Mouse (Mus musculus): Measurements from ENCODE around the gene Nelfcd. TPM values are rescaled to one million over a fixed set of nuclear protein-coding genes. Genes with fewer than 3 reads are reported as not detected.
A peak's percentile ranks its signal among the peaks of the same experiment; 100 is the strongest.

Nelfcd gene
- total RNA-seq, 4 experiments from 2014 or later = 27.3 to 28.7 (median 28.4) TPM

GRCm38 (mm10) chr2:174436916-174437696 is 21.5 kb downstream of the Nelfcd start:
- DNase-seq (ENCODE audit: low spot score) = no peak

- DNase-seq (ENCODE audit: low spot score) = peak; percentile 33
These were observed 22.0 kb downstream of the Nelfcd start for GRCm38 (mm10) chr2:174437697-174437982.

- DNase-seq (ENCODE audit: low spot score) = no peak
These were observed 22.6 kb downstream of the Nelfcd start for GRCm38 (mm10) chr2:174438181-174438580.

- peak; percentile 58 for DNase-seq (ENCODE audit: low spot score)
These were observed 23.3 kb downstream of the Nelfcd start, which contains the start of gene Ctsz for GRCm38 (mm10) chr2:174438737-174439449. Ctsz (minus strand) TSS chr2:174439039.

GRCm38 (mm10) chr2:174439450-174439838 is 23.8 kb downstream of the Nelfcd start:
- DNase-seq (ENCODE audit: low spot score) = no peak

GRCm38 (mm10) chr2:174439961-174440360 is 24.4 kb downstream of the Nelfcd start:
- DNase-seq (ENCODE audit: low spot score) = no peak

- no peak for DNase-seq (ENCODE audit: low spot score)
These were observed 26.3 kb downstream of the Nelfcd start for GRCm38 (mm10) chr2:174441898-174442297.

GRCm38 (mm10) chr2:174442460-174442859 is 26.9 kb downstream of the Nelfcd start:
- DNase-seq (ENCODE audit: low spot score) = no peak

- DNase-seq (ENCODE audit: low spot score) = no peak
These were observed 27.4 kb downstream of the Nelfcd start for GRCm38 (mm10) chr2:174443046-174443445.

- no peak for DNase-seq (ENCODE audit: low spot score)
These were observed 28.8 kb downstream of the Nelfcd start for GRCm38 (mm10) chr2:174444359-174444758.

GRCm38 (mm10) chr2:174445018-174445417 is 29.4 kb downstream of the Nelfcd start:
- DNase-seq (ENCODE audit: low spot score) = no peak

- DNase-seq (ENCODE audit: low spot score) = no peak
These were observed 30.9 kb downstream of the Nelfcd start for GRCm38 (mm10) chr2:174446492-174446891.

GRCm38 (mm10) chr2:174446905-174447304 is 31.3 kb downstream of the Nelfcd start:
- no peak for DNase-seq (ENCODE audit: low spot score)

GRCm38 (mm10) chr2:174448405-174448804 is 32.8 kb downstream of the Nelfcd start:
- no peak for DNase-seq (ENCODE audit: low spot score)

- no peak for DNase-seq (ENCODE audit: low spot score)
These were observed 34.7 kb downstream of the Nelfcd start, which contains the start of gene Tubb1 for GRCm38 (mm10) chr2:174450353-174450752. Tubb1 (plus strand) TSS chr2:174450695.

GRCm38 (mm10) chr2:174453681-174454080 is 38.1 kb downstream of the Nelfcd start:
- no peak for DNase-seq (ENCODE audit: low spot score)

GRCm38 (mm10) chr2:174459365-174459764 is 43.8 kb downstream of the Nelfcd start:
- no peak for DNase-seq (ENCODE audit: low spot score)

- DNase-seq (ENCODE audit: low spot score) = no peak
These were observed 47.8 kb downstream of the Nelfcd start for GRCm38 (mm10) chr2:174463370-174463769.

- peak; percentile 95 for DNase-seq (ENCODE audit: low spot score)
These were observed 48.4 kb downstream of the Nelfcd start, which contains the start of gene Atp5e for GRCm38 (mm10) chr2:174463789-174464523. Atp5e (minus strand) TSS chr2:174464105.

- no peak for DNase-seq (ENCODE audit: low spot score)
These were observed 54.7 kb downstream of the Nelfcd start for GRCm38 (mm10) chr2:174470333-174470732.

- DNase-seq (ENCODE audit: low spot score) = peak; percentile 3
These were observed 55.3 kb downstream of the Nelfcd start for GRCm38 (mm10) chr2:174470786-174471405.

GRCm38 (mm10) chr2:174472407-174472806 is 56.8 kb downstream of the Nelfcd start:
- DNase-seq (ENCODE audit: low spot score) = no peak

All from heart, adult 8-10 months (tissue).